Mouse (Mus musculus) myocyte (in vitro differentiated cells): Measurements from ENCODE around the gene Scly. TPM values are rescaled to one million over a fixed set of nuclear protein-coding genes. Genes with fewer than 3 reads are reported as not detected.
A peak's percentile ranks its signal among the peaks of the same experiment; 100 is the strongest.

ENCODE experiments used
- H3K27me3 ChIP-seq: one replicate; pipeline ENCODE4 v1.6.1; 2011; ENCODE audit not compliant: control insufficient read depth, insufficient read depth, insufficient read length
- H3K36me3 ChIP-seq: one replicate; pipeline ENCODE4 v1.6.1; 2011; ENCODE audit not compliant: control insufficient read depth, insufficient read depth
- H3K4me2 ChIP-seq: one replicate; pipeline ENCODE4 v1.6.1; 2011; ENCODE audit warnings: low read depth, control low read depth
- H3K4me3 ChIP-seq: one replicate; pipeline ENCODE4 v1.5.1; 2011; ENCODE audit warnings: mild to moderate bottlenecking, control low read depth, moderate library complexity
- H3K79me2 ChIP-seq: one replicate; pipeline ENCODE4 v1.6.1; 2011; ENCODE audit not compliant: control insufficient read depth, insufficient read depth
- H3ac ChIP-seq: one replicate; pipeline ENCODE4 v1.6.1; 2011; ENCODE audit not compliant: control insufficient read depth, insufficient read length
- CEBPB ChIP-seq: IDR thresholded peaks from 2 replicates; pipeline ENCODE4 v1.6.1; 2011; ENCODE audit warnings: mild to moderate bottlenecking, moderate library complexity; ENCODE audit not compliant: poor library complexity, insufficient read depth, severe bottlenecking
- E2F4 ChIP-seq: IDR thresholded peaks from one replicate; pipeline ENCODE4 v1.6.1; 2011; ENCODE audit warnings: mild to moderate bottlenecking, control low read depth, moderate library complexity; ENCODE audit not compliant: insufficient read depth
- MAX ChIP-seq: IDR thresholded peaks from one replicate; pipeline ENCODE4 v1.6.1; 2011; ENCODE audit warnings: low read depth, mild to moderate bottlenecking, control low read depth
- MYOD1 ChIP-seq, 3 experiments: IDR thresholded peaks; one replicate each; pipeline ENCODE4 v1.6.1; 2011; ENCODE audit warnings: control low read depth in 2 of 3, low read depth in 2 of 3, mild to moderate bottlenecking in 2 of 3, moderate library complexity in 1 of 3; ENCODE audit not compliant: insufficient read length in 2 of 3, control insufficient read depth in 1 of 3
- MYOG ChIP-seq, 3 experiments: IDR thresholded peaks; one replicate each; pipeline ENCODE4 v1.6.1; 2011; ENCODE audit warnings: control low read depth in 2 of 3, low read depth in 2 of 3, mild to moderate bottlenecking in 2 of 3; ENCODE audit not compliant: insufficient read length in 2 of 3, control insufficient read depth in 1 of 3, insufficient read depth in 1 of 3
- POLR2A ChIP-seq: IDR thresholded peaks from one replicate; pipeline ENCODE4 v1.6.1; 2011; ENCODE audit warnings: low read depth, mild to moderate bottlenecking, control low read depth, moderate library complexity; ENCODE audit not compliant: insufficient read length
- POLR2AphosphoS2 ChIP-seq: IDR thresholded peaks from one replicate; pipeline ENCODE4 v1.6.1; 2011; ENCODE audit warnings: low read depth, control low read depth; ENCODE audit not compliant: insufficient read length
- REST ChIP-seq: IDR thresholded peaks from one replicate; pipeline ENCODE4 v1.6.1; 2011; ENCODE audit warnings: mild to moderate bottlenecking, control low read depth, moderate library complexity; ENCODE audit not compliant: insufficient read depth, insufficient read length
- SRF ChIP-seq: IDR thresholded peaks from one replicate; pipeline ENCODE4 v1.6.1; 2011; ENCODE audit warnings: low read depth; ENCODE audit not compliant: control insufficient read depth, insufficient read length
- TCF12 ChIP-seq: IDR thresholded peaks from one replicate; pipeline ENCODE4 v1.6.1; 2011; ENCODE audit warnings: mild to moderate bottlenecking, control low read depth; ENCODE audit not compliant: poor library complexity, insufficient read depth, severe bottlenecking
- TCF3 ChIP-seq: IDR thresholded peaks from one replicate; pipeline ENCODE4 v1.6.1; 2011; ENCODE audit warnings: low read depth, control low read depth; ENCODE audit not compliant: insufficient read length
- USF1 ChIP-seq: IDR thresholded peaks from one replicate; pipeline ENCODE4 v1.6.1; 2011; ENCODE audit warnings: low read depth, mild to moderate bottlenecking, control low read depth, moderate library complexity
- polyA plus RNA-seq: library from polyadenylated mRNA; unstranded; fragments of >200 nt; fragmentation: generic; extraction: Trizol; gene quantifications from one replicate; pipeline ENCODE4 v1.2.1, GENCODE M21; 2012; ENCODE audit warnings: missing spikeins

The Scly gene
- polyA plus RNA-seq, 1 experiment: 21.9 TPM

DNA sequence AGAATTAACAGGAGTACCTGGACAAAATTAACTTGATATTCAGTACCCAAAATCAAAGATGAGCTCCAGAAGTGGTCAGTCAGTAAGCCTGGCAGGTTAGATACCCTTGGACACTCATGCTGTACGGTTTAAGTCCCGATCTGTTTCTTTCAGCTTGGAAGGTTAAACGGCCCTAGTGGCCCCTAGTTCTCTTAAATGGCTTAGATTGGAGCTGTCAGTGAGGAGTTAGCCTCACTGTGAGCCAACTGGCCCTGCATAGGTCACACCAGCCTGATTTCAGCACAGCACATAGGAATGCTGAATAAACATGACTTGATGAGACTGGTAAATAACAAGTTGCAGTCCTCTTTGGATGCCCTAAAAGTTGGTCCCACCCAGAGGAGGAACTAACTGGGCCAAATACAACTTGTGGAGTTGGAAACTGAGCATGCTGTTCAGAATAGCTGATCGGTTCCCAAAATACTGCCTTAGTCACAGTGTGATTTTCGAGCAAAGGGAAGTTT is 46.9 kb upstream of the Scly start:
- no peaks in the 10 kb centered on the region for H3K36me3 ChIP-seq
- no peaks in the 10 kb centered on the region for H3K27me3 ChIP-seq
- H3K4me3 ChIP-seq: peak overlapping the region; percentile 68
- peak overlapping the region; percentile 96 for H3ac ChIP-seq
- peak overlapping the region; percentile 92 for H3K4me2 ChIP-seq
- TF ChIP-seq MYOD1 (IDR thresholded peaks at IDR 0.05; ENCODE audit: control insufficient read depth in 1 of 3, insufficient read length in 2 of 3, low read depth in 2 of 3) (no peak), TCF12 (no peak), USF1 (no peak), MAX (no peak), POLR2A (no peak)
- peaks cover 65% of the 10 kb centered on the region for H3K79me2 ChIP-seq

DNA sequence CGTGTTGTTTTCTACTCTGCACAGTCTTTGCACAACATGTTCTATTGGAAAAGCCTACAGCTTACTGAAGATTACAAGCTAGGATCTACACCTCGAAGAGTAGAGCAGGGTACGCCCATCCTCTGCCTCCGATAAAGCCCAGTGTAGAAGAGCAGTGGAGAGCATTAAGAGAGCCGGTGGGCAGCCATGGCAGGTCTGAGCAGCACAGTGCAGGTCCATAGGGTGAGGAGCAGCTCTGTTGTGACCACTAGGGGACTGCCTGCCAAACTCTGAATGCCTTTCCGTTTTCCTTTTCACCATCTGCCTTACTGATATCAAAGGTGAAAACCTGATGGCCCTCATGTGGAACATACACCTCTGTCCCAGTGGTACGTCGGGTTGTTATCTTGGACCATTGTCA is 46.2 kb upstream of the Scly start:
- H3K27me3 ChIP-seq: no peaks in the 10 kb centered on the region
- no peak for TF ChIP-seq MYOD1 (IDR thresholded peaks at IDR 0.05; ENCODE audit: control insufficient read depth in 1 of 3, insufficient read length in 2 of 3, low read depth in 2 of 3)
- no peak for TF ChIP-seq E2F4
- no peak for TF ChIP-seq MAX
- TF ChIP-seq SRF: no peak
- TF ChIP-seq POLR2AphosphoS2: no peak
- no peak for TF ChIP-seq CEBPB
- TF ChIP-seq TCF3: no peak
- TF ChIP-seq REST: no peak
- TF ChIP-seq POLR2A: no peak
- TF ChIP-seq USF1: no peak
- no peak for TF ChIP-seq MYOG (IDR thresholded peaks at IDR 0.05; ENCODE audit: control insufficient read depth in 1 of 3, insufficient read depth in 1 of 3, insufficient read length in 2 of 3, low read depth in 2 of 3)
- no peak for TF ChIP-seq TCF12
- H3K4me3 ChIP-seq: peak overlapping the region; percentile 68
- no peaks in the 10 kb centered on the region for H3K36me3 ChIP-seq
- no peak overlapping the region for H3ac ChIP-seq
- H3K4me2 ChIP-seq: peak overlapping the region; percentile 92
- peaks cover 72% of the 10 kb centered on the region for H3K79me2 ChIP-seq

DNA sequence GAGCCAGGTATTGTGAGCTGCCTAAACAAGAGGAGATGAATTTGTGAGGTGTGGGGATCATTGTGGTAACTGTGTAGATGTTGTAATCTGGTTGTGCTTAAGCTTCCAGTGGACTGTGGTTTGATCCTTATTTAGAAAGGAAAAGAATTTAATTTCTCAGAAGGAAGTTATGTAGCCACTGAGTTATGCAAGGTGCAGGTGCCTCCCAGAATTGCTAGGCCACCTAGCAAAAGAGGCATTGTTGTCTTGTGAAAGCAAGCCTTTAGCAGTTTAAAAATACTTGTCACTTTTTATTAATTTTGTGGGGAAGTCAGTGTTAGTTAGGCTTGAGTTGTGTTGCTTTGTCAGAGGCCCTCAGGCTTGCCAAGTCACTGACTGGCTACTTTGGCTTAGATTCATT is 40.2 kb upstream of the Scly start:
- Histone ChIP-seq H3K79me2 (peaks cover 100% of the 10 kb centered on the region), H3ac (no peak overlapping the region), H3K27me3 (no peaks in the 10 kb centered on the region), H3K4me2 (no peak overlapping the region), H3K36me3 (no peaks in the 10 kb centered on the region), H3K4me3 (no peak overlapping the region)
- TF ChIP-seq E2F4 (no peak), TCF12 (no peak), USF1 (no peak), CEBPB (no peak), POLR2AphosphoS2 (no peak), MYOG (IDR thresholded peaks at IDR 0.05; ENCODE audit: control insufficient read depth in 1 of 3, insufficient read depth in 1 of 3, insufficient read length in 2 of 3, low read depth in 2 of 3) (no peak), SRF (no peak), POLR2A (no peak), MAX (no peak), REST (no peak), TCF3 (no peak), MYOD1 (IDR thresholded peaks at IDR 0.05; ENCODE audit: control insufficient read depth in 1 of 3, insufficient read length in 2 of 3, low read depth in 2 of 3) (no peak)

DNA sequence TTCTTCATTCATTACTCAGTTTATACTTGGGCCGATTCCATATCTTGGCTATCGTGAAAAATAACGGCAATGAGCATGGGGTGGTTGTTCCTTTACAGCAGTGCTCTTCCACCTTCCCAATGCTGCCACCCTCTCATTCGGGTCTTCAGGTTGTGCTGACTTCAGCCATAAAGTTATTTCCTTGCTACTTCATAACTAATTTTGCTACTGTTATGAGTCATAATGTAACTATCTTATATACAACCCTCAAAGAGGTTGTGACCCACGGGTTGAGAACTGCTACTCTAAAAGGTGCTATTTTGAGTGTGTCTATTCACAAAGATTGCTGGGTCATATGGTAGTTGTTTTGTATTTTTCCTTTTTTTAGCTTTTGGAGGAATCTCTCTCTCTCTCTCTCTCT is 38.3 kb upstream of the Scly start:
- peaks cover 92% of the 10 kb centered on the region for H3K79me2 ChIP-seq
- no peak overlapping the region for H3K4me3 ChIP-seq
- no peak for TF ChIP-seq TCF3
- TF ChIP-seq POLR2A: no peak
- TF ChIP-seq MAX: no peak
- no peak for TF ChIP-seq E2F4
- no peak for TF ChIP-seq TCF12
- no peak for TF ChIP-seq USF1
- TF ChIP-seq POLR2AphosphoS2: no peak
- no peak for TF ChIP-seq CEBPB
- no peak for TF ChIP-seq REST
- no peak overlapping the region for H3K4me2 ChIP-seq
- no peaks in the 10 kb centered on the region for H3K27me3 ChIP-seq
- H3ac ChIP-seq: no peak overlapping the region
- no peaks in the 10 kb centered on the region for H3K36me3 ChIP-seq

DNA sequence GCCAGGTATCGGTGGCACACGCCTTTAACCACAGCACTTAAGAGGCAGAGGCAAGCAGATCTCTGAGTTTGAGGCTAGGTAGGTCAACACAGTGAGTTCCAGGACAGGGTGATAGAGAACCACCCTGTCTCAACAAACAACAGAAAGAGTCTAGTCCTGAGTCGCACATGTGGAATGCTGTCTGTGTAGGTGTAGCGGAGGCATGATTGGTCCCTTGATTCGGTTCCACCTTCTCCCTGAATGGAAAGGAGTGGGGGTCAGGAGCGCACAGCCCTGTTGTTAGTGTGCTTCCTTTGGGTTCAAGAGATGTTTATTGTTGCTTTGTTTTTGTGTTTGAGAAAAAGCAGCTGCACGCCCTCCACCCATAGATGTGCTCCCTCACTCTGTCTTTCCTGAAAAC is 35.6 kb upstream of the Scly start:
- TF ChIP-seq MAX (no peak), POLR2AphosphoS2 (no peak), TCF12 (no peak), SRF (no peak), E2F4 (no peak), POLR2A (no peak), CEBPB (no peak), MYOG (IDR thresholded peaks at IDR 0.05; ENCODE audit: control insufficient read depth in 1 of 3, insufficient read depth in 1 of 3, insufficient read length in 2 of 3, low read depth in 2 of 3) (no peak), MYOD1 (IDR thresholded peaks at IDR 0.05; ENCODE audit: control insufficient read depth in 1 of 3, insufficient read length in 2 of 3, low read depth in 2 of 3) (no peak), TCF3 (no peak), REST (no peak), USF1 (no peak)
- Histone ChIP-seq H3K79me2 (peaks cover 82% of the 10 kb centered on the region), H3ac (no peak overlapping the region), H3K36me3 (peaks cover 4% of the 10 kb centered on the region), H3K27me3 (no peaks in the 10 kb centered on the region), H3K4me2 (no peak overlapping the region), H3K4me3 (no peak overlapping the region)
